Mouse (Mus musculus) brown adipose tissue, adult 24 weeks (tissue): ENCODE data around the gene Tmem252. TPM values are rescaled to one million over a fixed set of nuclear protein-coding genes. Genes with fewer than 3 reads are reported as not detected.

ENCODE experiments used
- H3K27ac ChIP-seq: fragments of 200-500 bp; replicated peaks from 2 replicates; pipeline ENCODE4 v1.5.1; 2012; ENCODE audit warnings: low read depth, mild to moderate bottlenecking, low read length
- H3K4me1 ChIP-seq: fragments of 200-500 bp; 2 replicates; pipeline ENCODE4 v1.6.1; 2012; ENCODE audit warnings: low read length, mixed read lengths; ENCODE audit not compliant: control insufficient read depth, insufficient read depth, insufficient read length
- H3K4me3 ChIP-seq: fragments of 200-500 bp; 2 replicates; pipeline ENCODE4 v1.5.1; 2012; ENCODE audit warnings: low read depth, mild to moderate bottlenecking, low read length, moderate library complexity; ENCODE audit not compliant: insufficient read depth
- polyA plus RNA-seq: library from polyadenylated mRNA; stranded (reverse); fragments of >200 nt; gene quantifications from 2 replicates; pipeline ENCODE4 v1.2.4, GENCODE M21; 2012; ENCODE audit not compliant: missing spikeins, insufficient read depth, insufficient read length

Tmem252 gene
- polyA plus RNA-seq, 1 experiment = not detected

DNA sequence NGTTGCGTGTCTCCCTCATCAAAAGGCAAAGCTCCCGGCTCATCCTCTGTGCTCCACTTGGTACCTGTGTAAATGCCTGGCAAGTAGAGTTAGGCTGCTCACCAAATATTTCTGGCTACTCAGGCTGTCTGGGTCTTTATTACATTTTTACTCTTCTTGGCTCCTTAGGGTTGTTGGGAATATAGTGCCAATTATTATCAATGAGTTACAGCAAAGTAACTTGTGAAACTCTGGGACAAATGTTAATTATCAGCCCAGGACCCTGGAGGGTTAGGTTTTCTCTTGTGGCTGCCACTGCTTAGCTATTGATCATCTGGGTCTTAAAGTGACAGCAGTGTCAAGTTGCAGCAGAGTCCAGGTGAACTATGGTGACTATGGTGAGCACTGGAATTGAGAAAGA is 11.5 kb upstream of the Tmem252 start:
- H3K4me3 ChIP-seq = no peak overlapping the region
- H3K27ac ChIP-seq = no peak overlapping the region

GRCm38 (mm10) chr19:24665771-24666170 is 8.0 kb upstream of the Tmem252 start:
- H3K4me1 ChIP-seq = no peaks in the 10 kb centered on the region
- H3K4me3 ChIP-seq = no peak overlapping the region
- H3K27ac ChIP-seq = no peak overlapping the region

More for the DNA sequence above, 11.5 kb upstream of the Tmem252 start:
- no peaks in the 10 kb centered on the region for H3K4me1 ChIP-seq

- Histone ChIP-seq H3K4me1 (0 out of 2 replicates have a peak, but pooled peaks cover 5% of the 10 kb centered on the region), H3K4me3 (no peak overlapping the region), H3K27ac (no peak overlapping the region)
Observed at GRCm38 (mm10) chr19:24667527-24667926, 6.3 kb upstream of the Tmem252 start.

DNA sequence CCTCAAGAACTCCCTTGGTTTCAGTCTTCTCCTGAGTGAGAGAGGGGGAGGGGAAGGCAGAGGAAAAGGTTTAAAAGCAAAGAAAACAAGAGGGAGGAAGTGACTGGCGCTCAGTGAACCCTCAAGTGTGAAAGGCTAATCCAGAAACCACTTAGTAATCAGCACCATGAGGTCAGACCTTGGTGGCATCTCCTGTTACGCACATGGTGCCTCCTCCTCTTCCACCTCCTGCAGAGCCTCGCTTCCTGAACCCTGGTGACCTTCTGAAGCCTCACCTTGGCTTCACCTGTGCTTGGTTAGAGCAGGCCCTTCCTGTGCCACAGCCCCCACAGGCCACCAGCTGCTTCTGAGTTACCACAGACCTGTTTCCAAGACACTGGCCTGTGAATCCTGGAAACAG is 2.2 kb upstream of the Tmem252 start:
- Histone ChIP-seq H3K4me3 (no peak overlapping the region), H3K27ac (0 out of 2 replicates have a peak overlapping the region, but pooled peaks have one; percentile 37), H3K4me1 (peaks cover 12% of the 10 kb centered on the region; the same call in 1 of the 2 replicates)

GRCm38 (mm10) chr19:24672366-24672960 is 1.3 kb upstream of the Tmem252 start:
- Histone ChIP-seq H3K27ac (peak overlapping the region; percentile 50), H3K4me1 (peaks cover 12% of the 10 kb centered on the region; the same call in 1 of the 2 replicates), H3K4me3 (no peak overlapping the region)

GRCm38 (mm10) chr19:24673331-24673730 is 477 bp upstream of the Tmem252 start:
- Histone ChIP-seq H3K4me3 (0 out of 2 replicates have a peak overlapping the region, but pooled peaks have one; percentile 5), H3K27ac (peak overlapping the region; percentile 64)

DNA sequence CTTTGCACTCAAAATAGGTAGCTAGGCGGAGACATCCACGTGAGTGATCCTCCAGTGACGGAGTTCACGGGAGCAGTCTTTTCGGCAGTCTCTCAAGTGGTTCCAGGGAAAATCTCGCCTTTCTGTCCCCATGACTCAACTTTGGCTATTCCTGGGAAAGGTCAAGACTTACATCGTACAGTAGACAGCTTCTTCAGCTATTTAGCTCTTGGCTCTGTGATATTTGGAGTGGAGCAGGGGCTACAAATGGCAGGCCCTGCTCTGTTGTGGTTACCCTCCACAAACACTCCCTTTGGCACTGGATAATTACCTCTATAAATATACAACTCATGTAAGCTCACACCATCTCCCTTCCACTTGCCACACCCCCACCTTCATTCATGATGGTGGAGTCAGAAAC is 2.6 kb downstream of the Tmem252 start:
- peaks cover 10% of the 10 kb centered on the region; the same call in 1 of the 2 replicates for H3K4me1 ChIP-seq
- no peak overlapping the region for H3K4me3 ChIP-seq
- H3K27ac ChIP-seq = no peak overlapping the region

More at GRCm38 (mm10) chr19:24673331-24673730, 477 bp upstream of the Tmem252 start:
- H3K4me1 ChIP-seq = peaks cover 12% of the 10 kb centered on the region; the same call in 1 of the 2 replicates

GRCm38 (mm10) chr19:24677242-24677984 is 3.6 kb downstream of the Tmem252 start:
- Histone ChIP-seq H3K4me3 (no peak overlapping the region), H3K4me1 (peaks cover 7% of the 10 kb centered on the region; the same call in 1 of the 2 replicates), H3K27ac (no peak overlapping the region)

DNA sequence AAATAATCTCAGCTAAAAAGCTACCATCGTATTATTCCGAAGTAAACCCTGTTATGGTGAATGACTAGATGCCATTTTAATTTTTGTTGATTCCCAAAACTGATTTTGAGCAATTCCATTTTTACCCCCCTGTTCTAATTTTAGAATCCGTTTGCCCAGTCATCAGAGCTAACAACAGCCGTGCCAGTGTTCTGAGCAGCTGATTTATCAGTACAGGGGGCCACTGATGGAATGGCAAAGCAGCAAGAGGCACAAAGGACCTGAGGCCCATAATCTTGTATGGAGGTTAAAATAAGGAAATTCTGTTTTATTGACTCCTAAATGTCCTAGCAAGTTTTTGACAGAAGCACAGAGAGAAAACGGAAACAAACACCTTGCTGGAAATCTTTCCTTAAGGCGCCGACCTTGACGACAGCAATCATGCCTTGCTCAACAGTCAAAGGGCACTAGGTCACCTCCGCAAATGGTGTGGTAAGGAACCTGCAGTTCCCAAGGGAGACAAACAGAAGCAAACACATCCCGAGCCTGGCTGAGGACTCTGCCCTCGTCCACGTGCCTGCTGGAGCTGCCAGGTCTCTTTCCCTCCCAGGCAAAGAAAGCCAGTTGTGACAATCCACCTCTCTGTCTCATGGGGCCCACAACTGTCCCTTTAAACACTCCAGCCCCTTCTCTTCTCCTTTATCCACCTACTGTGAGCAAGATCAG is 9.4 kb downstream of the Tmem252 start:
- Histone ChIP-seq H3K27ac (no peak overlapping the region), H3K4me3 (no peak overlapping the region), H3K4me1 (peaks cover 3% of the 10 kb centered on the region; the same call in 1 of the 2 replicates)

GRCm38 (mm10) chr19:24686411-24686810 is 12.6 kb downstream of the Tmem252 start:
- H3K27ac ChIP-seq = no peak overlapping the region
- peaks cover 3% of the 10 kb centered on the region; the same call in 1 of the 2 replicates for H3K4me1 ChIP-seq
- no peak overlapping the region for H3K4me3 ChIP-seq

DNA sequence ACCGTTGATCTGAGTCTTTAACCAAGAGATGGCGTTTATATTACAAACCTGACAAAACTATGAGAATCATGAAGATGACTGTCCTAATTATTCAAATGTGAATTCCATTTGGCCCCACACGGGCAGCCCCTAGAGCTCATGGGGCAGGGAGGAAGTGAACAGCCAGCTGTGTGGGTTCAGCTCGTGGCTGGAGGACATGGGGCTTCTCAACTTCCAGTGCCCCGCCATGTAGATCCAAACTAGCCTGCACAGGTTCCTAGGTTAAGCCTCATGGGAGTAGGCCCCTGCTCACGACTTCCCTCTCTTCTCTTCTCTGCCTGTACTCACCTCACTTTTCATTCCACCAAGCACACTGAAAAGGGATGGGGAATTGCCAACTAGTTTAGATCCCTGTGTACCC is 14.5 kb downstream of the Tmem252 start:
- Histone ChIP-seq H3K4me1 (peaks cover 2% of the 10 kb centered on the region), H3K27ac (no peak overlapping the region), H3K4me3 (no peak overlapping the region)

- Histone ChIP-seq H3K27ac (no peak overlapping the region), H3K4me3 (no peak overlapping the region), H3K4me1 (no peaks in the 10 kb centered on the region; the same call in 1 of the 2 replicates)
Observed at GRCm38 (mm10) chr19:24689531-24689930, 15.7 kb downstream of the Tmem252 start.

- H3K4me3 ChIP-seq = no peak overlapping the region
- H3K4me1 ChIP-seq = no peaks in the 10 kb centered on the region; the same call in 1 of the 2 replicates
- H3K27ac ChIP-seq = no peak overlapping the region
Observed at GRCm38 (mm10) chr19:24692691-24693090, 18.9 kb downstream of the Tmem252 start.

DNA sequence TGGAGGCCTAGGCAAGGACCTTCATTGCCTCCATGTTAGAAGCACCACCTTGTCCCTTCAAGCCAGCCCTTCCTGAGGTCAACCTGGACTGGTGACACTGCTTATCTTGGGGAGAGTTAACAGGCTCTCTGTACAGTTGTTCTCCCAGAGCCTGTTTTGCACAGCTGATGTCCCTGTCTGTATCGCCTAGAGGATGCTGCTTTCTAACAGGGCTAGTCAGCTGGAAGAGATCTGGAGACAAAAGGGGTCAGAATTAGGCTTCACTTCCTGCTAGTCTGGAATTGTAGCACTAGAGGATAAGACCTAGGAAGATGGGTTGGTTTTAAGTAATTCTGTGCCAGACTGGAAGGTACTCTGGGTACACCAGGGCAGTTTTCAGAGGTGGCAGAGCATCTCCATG is 24.1 kb downstream of the Tmem252 start:
- no peak overlapping the region for H3K27ac ChIP-seq

GRCm38 (mm10) chr19:24698651-24699050 is 24.8 kb downstream of the Tmem252 start:
- no peak overlapping the region for H3K4me3 ChIP-seq
- no peak overlapping the region for H3K27ac ChIP-seq
- H3K4me1 ChIP-seq = no peaks in the 10 kb centered on the region

More for the DNA sequence above, 24.1 kb downstream of the Tmem252 start:
- Histone ChIP-seq H3K4me3 (no peak overlapping the region), H3K4me1 (no peaks in the 10 kb centered on the region)
